Mouse (Mus musculus) heart, adult 9 months (tissue): Measurements from ENCODE around the gene Uba6.
A peak's percentile ranks its signal among the peaks of the same experiment; 100 is the strongest.

Experiments used
- DNase-seq, 2 experiments: peaks; one replicate each; pipeline ENCODE4 v3.0.0; 2022; ENCODE audit warnings: low spot score in 2 of 2

Gene Uba6

DNA sequence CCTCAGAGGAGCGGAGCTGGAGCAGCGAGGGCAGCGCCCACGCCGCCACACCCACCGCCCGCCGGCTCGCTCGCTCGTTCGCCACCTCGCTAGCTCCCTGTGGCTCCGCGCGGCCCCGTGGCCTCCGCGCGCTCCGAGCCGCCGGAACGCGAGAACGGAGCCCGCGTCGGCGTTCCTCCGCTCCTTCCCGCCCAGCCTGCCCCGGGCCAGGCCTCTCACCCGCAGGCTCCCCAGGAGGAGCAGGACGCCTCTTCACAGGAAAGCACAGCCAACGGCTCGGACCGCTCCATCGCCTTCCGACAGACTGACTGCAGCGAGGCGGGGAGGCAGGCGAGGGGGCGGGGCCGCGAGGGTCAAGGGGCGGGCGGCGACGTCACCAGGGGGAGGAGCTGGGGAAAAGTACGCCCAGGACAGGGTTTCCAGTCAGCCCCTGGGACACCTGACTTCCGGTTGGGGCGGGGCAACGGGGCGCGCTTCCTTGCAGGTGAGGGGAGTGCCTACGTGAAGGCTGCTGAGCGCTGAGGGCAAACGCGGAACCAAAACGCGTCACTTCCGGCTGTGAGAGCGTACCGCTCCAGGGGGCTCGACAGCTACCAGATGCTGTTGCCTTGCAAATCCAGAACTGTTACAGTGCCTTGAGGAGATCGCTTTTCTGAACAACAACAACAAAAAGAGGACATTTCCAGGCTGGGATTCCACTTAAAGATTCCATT, at the start of gene Uba6:
TSS of gene Uba6 (minus strand) at position 355 of the 713 bp plus-strand sequence.
- DNase-seq: peak; percentile 97

DNA sequence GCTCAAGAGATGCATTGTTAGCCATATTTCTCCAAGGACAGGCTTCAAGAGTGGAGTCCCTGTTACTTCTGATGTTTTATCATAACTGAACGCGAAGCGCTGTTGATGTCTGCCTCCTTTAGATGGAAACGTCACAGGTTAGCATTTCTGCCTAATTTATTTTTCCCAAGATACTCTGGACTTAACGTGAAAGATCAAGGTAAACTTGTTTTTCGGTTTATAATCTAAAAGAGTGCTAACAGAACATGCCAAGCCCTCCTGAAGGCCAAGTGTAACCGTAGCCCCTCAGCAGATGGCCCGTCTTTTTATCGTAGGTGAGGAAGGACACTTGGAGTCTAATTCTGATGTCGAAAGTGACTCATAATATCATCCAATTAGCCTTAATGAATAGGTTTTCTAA, 25.2 kb upstream of the Uba6 start, which contains the start of gene Gnrhr:
TSS of gene Gnrhr (minus strand) at position 101 of the 400 bp plus-strand sequence.
- DNase-seq: no peak

DNA sequence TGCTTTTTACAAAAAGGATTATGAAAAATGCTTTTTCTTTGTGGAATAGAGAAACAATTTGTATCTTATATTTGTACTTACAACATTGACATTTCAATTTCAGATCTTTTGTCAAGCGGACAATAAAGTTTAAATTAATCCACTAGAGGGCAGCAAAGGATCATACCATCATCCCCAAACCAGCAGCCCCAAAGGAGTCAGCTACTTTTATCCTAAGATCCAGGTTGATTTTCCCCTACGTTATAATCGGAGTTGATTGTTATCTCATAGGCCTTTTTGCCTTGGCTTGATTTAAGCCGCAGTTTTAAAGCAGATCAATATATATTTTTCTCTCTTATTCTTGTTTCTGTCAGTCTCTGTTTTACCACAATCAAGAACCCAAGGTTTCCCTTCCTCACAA, 18.8 kb upstream of the Uba6 start:
- peak; percentile 18 to 43 for DNase-seq

DNA sequence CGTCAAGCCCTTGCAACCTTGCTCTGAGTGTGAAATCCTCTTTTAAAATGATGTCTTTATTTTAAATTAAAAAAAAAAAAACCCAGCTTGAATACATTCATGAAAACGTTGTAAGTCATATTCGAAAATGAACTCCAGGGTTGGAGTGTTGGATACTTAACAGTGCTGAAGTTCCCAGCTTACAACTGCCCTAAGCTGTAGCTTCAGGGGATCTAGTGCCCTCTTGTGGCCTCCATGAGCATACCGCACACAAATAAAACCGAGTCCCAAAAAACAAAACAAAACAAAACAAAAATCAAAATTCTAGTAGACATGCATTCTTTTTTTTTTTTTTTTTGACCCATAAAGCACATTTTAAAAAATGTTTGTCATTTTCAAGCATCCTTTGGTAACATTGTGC, 18.2 kb upstream of the Uba6 start:
- DNase-seq: peak in 1 of 2 experiments; percentile 14

DNA sequence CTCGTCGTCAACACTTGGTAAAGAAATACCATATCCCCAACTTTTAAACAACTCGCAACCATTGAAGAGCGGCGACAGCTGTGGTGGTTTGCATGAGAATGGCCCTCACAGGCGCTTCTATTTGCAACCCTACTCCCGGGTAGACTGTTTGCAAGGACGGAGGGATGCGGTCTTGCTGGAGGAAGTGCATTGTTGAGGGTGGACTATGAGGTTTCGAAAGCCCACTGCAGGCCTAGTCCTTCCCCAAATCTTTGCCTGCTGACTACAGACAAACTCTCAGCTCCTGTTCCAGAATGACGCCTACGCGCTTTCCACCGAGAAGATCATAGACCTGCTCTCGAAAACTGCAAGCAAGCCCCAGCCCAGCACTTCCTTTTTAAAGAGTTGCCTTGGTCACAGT, 17.7 kb upstream of the Uba6 start:
- peak; percentile 3 to 14 for DNase-seq

DNA sequence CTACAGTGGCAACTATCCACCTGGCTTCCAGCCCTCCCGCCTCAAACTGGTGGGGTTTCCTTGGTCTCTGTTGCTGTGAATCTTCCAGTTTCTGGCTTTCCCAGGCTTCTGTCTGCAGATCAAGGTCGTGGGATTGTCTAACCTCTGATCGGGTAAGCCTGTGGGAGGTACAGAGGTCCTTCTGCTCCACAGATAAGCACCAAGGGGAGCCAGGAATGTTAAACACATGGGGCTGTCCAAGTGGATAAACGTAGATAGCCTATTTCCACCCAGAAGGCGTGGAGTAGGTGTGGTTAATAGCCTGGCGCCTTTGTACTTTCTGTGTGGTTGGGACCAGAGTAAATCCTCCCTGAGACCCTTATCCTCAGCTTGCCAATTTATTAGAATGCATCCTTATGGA, 14.8 kb upstream of the Uba6 start:
- DNase-seq: no peak

DNA sequence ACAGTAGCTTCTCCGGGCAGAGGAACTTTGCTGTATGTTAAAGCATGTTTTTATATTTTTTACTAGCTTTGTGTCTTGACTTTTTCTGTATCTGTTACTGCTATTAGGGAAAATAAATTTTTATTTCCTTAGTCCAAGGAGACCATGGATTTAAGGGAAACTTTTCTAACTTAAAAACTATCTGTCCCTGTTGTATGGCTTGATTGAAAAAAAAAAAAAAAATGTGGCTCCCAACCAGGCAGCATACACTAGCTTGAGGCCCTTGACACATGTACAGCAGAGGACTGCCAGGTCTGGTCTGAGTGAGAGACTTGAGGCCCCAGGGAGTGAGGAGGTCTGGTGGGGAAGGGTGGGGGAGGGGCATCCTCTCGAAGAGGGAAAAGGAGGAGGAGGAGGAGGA, 1.2 kb upstream of the Uba6 start:
- DNase-seq: no peak

DNA sequence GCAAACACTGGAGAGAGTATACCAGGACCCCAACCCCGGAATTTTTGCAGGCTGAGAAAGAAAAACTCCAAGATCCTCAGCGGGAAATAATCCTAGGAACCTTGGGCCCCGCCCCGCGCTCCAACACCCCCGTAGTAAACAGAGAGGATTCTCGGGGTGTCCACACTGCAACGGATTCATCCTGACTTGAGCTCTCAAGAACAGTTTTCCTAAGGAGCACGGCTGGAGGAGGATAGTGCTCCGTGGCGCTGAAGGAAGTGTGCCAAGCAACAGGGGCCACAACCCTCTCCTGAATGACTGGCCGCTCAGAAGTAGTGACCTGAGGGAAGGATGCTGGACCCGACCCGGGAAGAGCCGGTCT, 535 bp downstream of the Uba6 start:
- DNase-seq: no peak

DNA sequence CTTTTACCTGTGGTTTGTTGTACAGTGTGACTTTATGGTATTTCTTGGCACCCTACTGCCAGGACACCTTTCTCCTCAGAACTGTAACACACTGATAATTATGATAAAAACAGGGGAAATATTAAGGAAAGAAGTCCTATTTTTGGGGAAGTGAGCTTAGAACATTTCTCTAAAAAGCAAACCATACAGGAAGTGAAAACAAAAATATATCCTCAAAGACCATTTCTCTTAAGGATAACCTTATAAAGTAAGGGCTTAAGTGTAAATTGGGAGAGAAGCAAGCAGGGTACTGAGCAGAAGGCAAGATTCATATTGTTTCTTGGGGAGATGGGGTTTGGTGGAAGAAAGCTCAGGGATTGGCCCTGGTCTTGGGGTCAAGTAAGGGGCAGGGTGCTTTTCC, 42.8 kb downstream of the Uba6 start:
- no peak for DNase-seq

DNA sequence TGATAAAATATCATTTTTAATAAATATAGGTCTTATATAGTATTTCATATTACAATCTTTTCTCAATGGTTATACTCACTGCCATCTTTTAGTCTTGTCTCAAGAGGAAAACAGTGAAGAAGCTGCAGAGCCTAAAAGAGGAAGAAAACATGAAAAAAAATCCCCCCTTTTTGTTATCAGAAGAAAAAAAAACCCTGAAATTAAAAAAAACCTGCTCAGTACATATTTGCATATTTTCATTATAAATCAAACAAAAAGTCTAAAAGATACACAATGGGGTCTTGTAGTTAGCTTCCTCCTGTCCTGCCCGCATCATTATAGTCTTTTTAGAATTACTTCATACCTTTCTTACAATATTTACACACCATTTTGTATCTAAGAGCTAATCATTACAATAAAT, 43.9 kb downstream of the Uba6 start:
- no peak for DNase-seq

DNA sequence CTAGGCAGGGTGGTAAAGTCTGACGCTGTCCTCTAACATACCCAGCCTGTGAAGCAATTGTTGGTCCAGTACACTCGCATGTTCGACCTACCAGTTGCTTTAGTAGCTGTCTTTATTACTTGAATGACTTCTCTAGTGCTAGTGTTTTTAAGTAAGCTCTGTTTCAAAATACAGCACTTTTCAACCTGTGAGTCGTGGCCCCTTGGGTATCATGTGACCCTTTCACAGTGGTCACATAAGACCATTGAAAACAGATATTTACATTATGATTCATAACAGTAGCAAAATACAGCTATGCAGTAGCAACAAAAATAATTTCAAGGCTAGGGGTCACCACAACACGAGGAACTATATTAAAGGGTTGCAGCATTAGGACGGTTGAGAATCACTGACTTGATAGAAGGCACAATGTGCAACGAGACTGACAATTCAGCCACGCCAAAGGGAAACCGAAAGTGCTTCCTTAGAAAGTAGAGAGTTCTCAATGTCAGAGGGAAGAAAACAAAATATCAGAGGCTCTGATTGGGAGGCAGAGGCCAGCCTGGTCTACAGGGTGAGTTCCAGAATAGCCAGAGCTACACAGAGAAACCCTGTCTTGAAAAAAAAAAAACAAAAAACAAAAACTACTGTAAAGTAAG, 54.0 kb downstream of the Uba6 start:
- no peak for DNase-seq

DNA sequence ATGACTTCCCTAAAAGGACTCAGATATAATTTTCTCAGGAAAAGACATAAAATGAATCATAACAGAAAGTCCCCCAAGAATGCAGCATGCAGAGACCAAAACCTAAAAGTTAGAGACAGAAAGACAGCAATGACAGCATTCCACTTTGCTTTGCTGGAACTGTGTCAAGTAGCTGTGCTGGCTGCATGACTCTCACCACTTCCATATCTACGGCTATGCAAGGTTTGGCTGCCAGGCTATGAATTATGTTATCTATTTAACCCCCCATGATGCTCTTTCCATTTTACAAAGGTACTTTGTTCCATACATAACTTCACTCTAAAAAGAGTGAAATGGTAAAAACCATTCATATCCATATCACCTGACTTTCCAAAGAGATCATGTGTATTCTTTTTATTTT, 58.6 kb downstream of the Uba6 start:
- no peak for DNase-seq

DNA sequence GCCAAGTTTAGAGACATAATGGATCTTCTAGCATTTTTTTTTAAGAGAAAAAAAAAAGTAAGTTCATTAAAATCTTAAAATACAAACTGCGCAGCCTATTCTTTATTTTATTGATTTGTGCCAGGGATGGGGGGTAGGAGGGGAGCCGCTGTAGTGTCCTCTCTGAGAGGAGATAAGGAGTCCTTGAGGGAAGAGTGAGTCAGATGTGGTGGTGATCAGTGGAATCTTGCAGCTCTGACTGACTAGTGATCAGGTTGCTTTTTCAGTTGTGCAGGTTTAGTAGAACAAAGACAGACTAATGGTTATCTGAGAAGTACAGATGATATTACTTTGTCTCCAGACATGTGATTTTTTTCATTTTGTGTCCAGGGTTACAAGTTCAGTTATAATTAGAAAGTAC, 59.6 kb downstream of the Uba6 start:
- DNase-seq: no peak

DNA sequence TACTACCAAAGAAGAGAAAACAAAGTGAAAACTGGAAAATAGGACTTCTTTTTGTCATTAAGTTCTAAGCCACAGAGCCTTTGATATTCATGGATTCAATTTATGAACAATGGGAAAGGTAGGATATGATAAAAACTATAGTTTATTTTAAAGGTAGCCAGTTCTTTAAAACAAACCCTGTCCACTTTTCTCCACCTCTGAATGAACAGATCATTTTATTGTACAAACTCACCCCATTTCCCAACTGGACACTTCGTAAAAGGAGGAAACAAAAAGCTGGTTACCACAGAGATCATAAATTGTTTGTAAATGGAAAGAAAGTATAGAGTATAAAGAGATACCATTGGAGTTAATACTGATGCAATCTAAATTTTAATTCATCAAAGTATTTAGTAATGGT, 61.5 kb downstream of the Uba6 start:
- no peak for DNase-seq

DNA sequence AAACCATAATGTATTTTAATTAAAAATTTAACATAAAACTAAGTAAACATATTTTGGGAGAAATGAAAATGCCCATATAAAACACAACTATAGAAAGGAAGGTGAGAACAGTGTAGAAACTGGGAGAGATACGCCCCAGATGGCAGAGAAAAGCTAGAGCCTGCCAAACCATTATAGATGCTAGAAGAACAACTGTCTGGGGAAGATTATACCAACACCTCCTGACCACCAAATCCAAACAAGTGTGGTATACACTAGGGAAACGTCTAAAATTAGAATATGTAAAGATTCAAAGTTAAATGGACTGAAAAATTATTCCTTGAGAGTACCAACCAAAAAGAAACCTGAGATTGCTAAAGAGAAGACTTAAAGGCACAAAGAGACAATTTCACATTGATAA, 66.0 kb downstream of the Uba6 start:
- DNase-seq: no peak

DNA sequence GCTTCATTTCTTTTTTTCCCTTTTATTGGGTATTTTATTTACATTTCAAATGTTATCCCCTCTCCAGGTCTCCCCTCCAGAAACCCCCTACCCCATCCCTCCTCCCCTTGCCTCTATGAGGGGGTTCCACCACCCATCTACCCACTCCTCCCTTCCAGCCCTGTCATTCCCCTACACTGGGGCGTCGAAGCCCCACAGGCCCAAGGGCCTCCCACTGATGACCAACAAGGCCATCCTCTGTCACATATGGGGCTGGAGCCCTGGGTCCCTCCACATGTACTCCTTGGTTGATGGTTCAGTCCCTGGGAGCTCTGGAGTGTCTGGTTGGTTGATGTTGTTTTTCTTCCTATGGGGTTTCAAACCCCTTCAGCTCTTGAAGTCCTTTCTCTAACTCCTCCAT, 70.4 kb downstream of the Uba6 start:
- DNase-seq: no peak

DNA sequence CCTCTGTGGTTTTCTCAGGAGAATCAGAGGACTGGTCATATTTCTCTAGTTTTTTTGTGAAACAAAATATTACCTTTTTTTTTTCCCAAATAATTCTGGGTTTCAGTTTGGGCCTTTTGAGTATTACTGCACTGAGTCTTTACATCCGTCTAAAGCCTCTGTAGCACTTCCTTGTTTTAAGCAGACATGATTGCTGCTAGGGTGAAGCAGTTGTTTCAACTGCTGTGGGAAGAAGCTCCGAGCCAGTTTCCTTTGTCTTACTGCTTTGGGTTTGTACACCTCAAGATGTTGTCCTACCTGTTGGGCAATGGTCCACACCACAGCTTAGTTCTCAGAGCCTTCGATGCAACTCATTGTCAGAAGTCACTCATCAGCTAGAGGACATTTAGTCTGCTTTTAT, 72.0 kb downstream of the Uba6 start:
- DNase-seq: no peak

DNA sequence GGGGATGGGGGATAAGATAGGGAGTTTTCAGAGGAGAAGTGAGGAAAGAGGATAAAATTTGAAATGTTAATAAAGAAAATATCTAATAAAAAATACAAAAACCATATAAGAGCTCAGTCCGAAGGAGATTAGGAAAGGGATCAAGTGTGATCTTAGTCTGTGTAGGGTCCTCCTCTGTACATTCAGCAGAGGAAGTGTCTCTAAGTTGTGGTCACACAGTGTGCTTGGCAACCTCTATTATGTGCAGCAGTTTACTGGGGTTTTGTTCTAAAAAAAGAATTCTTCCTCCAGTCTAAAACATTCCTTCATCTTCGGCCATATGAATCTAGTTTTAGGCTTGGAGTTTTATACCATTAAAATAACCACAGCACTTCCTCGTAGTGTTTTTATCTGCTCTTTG, 73.6 kb downstream of the Uba6 start:
- no peak for DNase-seq

DNA sequence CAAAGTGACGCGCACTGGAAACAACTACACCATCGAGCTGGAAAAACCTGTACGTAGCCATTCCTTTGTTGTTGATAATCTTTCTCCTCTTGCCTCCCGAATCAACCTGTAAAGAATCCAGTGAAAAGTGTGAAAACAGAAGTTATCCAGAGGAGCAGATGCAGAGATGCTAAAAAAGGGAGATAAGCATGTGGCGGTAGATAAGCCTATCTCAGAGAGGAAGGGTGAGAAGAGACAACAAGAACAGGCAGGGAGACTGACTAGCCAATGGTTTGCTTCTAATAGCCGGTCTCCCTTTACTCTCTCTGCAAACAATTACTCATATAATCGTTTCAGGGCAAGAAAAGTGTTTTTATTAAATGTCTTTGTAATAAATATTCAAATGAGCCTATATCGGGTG, 77.8 kb downstream of the Uba6 start:
- DNase-seq: no peak

DNA sequence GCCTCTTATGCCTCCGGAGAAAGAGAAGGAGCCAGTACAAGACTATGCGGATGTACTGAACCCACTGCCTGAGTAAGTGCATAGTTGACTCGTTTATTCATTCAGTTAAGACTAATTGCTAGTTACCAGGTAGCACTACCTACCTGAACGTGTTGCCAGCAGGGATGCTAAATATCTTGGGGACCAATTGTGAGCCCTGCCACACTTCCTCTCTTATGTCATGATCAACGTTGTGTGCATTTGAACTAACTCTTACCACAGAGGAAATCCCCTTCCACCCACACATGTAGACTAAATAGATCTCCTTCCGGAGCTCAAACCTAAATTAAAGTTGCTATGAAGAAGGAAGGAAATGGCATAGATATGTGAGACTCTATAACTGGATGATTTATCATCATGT, 85.9 kb downstream of the Uba6 start:
- peak in 1 of 2 experiments; percentile 28 for DNase-seq

DNA sequence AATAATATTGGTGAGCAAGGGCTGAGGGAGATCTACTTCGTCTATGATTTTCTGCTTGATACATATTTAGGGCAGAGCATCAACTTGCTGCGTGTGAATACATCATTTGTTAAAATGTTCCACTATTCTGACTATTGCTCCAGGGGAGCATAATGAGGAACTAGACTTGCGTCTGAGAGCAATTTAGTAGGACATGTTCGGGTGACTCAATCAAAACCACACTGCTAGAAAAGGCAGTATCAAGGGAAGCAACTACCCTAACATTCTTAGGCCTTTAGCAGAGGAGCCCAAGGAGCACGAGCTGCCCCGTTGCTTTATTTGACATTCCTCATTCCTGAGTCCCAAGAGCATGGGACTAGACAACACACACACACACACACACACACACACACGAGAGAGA, 87.6 kb downstream of the Uba6 start:
- DNase-seq: peak in 1 of 2 experiments; percentile 14

DNA sequence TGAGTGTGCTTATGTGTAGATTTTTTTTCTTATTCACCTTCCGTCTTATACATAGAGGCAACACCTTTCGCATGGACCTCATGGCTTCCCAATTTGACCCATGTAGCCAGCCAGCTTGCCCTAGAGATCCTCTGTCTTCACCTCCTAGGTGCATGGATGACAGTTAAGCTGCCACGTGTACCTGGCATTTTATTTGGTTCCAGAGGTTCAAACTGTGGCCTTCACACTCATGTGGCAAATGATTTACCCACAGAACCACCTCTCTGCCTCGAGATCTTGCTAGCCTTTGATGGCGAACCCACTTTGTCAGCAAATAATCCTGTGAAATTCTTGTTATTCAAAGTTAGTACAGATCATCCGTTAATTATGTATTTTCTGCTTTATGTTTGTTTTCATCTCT, 88.6 kb downstream of the Uba6 start:
- DNase-seq: no peak

DNA sequence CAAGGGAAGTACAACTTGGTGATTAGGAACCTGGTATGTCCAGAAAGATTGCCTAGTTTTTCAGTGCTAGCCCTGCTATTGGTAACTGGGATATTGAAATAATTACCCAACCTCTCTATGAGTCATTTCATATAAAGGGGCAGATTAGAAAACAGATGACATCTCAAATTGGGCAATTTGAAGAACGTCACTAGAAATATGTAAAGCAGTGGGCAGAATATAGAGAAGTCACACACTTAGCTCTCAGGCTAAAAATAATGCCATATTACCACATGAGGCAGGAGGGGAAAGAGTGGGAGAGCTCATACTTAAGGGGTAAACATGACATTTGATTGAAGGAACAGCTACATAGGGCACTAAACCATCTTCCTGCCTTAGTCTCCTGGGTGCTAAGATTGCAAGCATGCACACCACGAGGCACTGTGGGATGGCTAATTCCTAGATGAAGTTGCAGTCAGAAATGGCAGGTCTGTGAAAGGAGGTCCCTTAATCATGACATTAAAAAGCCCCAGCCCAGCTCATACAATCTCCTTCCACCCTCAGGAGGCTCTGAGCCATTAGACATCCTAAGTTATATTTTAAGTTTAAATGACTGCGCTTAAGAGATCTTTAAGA, 93.8 kb downstream of the Uba6 start:
- DNase-seq: peak in 1 of 2 experiments; percentile 13
